Mouse (Mus musculus) yolk sac, embryonic 10.5 days (tissue): ENCODE measurements at regions not wholly inside any gene's neighbourhood (a gene's known extent, or its start where the extent isn't known, plus 50 kb on each side); places are given as distances from the start of the nearest gene placed in this dataset.
A peak's percentile ranks its signal among the peaks of the same experiment; 100 is the strongest.

Experiments
- DNase-seq: peaks from one replicate; pipeline ENCODE4 v3.0.0-alpha.2; 2017; ENCODE audit warnings: low spot score

- no peak for DNase-seq
These were observed 134.8 kb upstream of the Gm5129 start for GRCm38 (mm10) chr5:29870537-29870936.

- DNase-seq: no peak
These were observed 137.5 kb upstream of the Il6 start for GRCm38 (mm10) chr5:29875451-29875850.

- DNase-seq: no peak
These were observed 125.6 kb upstream of the Il6 start for GRCm38 (mm10) chr5:29887267-29887841.

DNA sequence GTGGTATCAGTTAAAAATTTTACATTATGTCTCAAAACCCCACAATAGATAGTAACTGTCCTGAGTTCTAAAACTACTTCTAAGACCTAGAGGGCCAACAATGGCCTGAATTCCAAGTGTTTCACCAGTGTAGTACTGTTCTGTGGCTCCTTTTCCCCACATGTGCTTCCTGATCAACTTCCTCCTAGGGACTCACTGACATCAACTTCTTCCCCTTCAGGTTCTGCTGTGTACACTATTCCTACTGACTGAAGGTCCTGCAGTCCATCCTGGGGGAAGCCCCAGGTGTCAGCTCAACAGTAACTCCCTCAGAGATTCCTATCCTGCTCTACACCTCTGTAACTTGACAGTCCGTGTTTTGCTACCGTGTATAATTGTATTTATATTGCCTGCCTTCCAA lies 120.6 kb upstream of the Il6 start:
- peak; percentile 2 for DNase-seq

- DNase-seq: no peak
These were observed 120.1 kb upstream of the Il6 start for GRCm38 (mm10) chr5:29892861-29893260.

DNA sequence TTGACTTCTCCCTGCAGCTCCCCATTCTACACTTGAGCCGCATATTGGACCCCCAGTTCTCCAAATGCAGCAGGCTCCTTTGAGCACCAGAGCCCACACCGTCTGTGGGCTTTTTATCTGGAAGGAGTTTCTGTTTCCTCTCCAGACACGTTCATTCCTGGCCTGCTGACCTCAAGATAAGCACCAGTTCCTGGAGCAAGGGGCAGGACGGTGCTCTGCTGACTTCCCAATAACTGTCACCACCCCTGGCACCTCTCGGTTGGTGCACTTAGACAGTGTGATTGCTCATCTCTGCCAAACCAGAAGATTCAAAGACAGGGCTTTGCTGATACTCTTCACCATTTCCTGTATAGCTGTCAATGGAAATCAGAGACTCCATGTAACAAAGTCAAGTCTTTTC lies 119.1 kb upstream of the Il6 start:
- DNase-seq: peak; percentile 49

- DNase-seq: peak; percentile 22
These were observed 118.0 kb upstream of the Il6 start for GRCm38 (mm10) chr5:29894606-29895595.

DNA sequence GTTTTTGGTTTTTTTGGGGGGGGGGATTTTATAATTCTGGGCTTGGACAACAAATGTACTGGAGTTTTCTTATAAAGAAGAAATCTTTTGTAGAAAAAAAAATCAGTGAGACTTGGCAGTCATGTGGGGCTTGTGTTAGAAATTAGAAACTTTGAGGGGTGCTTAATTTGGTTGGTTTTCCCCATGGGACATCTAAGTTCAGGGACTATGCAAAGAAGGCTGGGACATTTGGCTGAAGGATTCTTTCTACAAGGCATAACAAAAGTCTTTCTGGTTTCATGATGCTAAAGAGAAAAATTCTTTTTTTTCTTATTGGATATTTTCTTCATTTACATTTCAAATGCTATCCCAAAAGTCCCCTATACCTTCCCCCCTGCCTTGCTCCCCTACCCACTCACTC lies 115.3 kb upstream of the Il6 start:
- DNase-seq: no peak

- no peak for DNase-seq
These were observed 111.2 kb upstream of the Il6 start for GRCm38 (mm10) chr5:29901716-29902115.

DNA sequence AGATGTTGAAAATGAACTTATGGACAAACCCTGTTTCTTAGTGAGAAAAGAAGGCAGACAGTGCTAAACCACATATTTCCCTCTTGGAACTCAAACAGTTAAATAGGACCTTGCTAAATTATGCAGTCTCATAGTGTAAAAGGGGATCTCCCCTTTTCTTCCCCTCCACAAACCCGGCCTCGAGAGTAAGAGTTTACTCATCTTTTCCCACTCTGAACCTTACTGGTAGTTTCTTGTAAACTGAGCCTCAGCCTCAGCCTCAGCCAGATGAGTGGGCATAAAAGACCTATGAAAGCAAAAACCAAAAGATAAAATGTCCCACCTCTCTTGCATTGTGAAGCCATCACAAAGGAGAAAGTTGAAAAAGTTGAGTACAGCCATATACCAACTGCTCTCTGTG lies 92.6 kb upstream of the Il6 start:
- DNase-seq: no peak

DNA sequence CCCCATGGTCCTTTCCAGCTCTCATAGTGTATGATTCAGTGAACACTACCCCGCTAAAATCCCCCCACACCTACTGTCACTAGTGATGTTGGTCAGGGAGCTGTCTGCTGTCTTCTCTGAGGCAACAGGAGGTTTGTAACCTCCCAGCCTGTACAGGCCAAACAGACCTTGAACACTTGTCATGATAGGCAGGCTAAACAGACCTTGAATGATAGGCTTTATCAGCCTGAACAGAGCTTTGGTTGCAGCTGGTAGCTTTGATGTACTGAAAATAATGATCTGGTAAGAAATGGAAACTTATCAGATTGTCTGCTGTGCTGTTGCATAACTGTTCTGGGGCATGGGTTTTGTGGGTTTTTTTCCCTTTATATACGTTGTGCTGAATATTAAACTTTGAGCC lies 87.4 kb upstream of the Il6 start:
- no peak for DNase-seq

DNA sequence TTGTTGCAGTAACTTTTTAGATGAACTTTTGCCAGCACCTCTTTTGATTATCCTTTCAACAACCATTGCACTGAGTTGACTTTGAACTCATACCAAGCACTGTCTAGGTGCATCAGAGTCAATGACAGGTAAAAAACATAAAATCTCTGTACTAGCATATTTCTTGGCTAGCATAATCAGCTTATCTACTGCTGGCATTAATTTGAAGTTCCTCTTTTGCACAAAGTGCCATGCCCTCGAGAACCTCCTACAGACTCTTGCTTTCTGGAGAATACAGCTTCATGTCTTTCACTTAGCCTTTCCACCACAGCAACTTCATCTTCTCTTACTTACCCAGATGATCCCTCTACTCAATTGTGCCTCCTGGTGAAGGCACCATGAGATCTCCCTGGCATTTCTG lies 85.3 kb upstream of the Il6 start:
- no peak for DNase-seq

DNA sequence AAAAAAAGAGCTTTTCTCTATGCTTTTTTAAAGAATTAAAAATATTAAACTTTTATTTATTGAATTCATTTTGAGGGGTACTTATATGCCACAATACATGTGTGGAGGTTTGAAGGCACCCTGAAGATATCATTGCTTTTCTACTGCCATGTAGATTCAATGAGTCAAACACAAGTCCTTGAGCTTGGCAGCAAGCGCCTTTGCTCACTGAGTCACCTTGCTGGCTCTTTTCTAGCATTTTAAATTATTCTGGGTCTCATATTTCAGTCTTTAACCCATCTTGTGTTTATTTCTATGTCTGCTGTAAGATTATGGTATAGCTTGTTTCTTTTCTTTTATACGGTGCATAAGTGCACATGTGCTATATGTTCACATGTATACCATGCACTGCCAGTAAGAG lies 83.5 kb upstream of the Il6 start:
- DNase-seq: no peak

GRCm38 (mm10) chr5:29947225-29947624 lies 65.7 kb upstream of the Il6 start:
- no peak for DNase-seq

DNA sequence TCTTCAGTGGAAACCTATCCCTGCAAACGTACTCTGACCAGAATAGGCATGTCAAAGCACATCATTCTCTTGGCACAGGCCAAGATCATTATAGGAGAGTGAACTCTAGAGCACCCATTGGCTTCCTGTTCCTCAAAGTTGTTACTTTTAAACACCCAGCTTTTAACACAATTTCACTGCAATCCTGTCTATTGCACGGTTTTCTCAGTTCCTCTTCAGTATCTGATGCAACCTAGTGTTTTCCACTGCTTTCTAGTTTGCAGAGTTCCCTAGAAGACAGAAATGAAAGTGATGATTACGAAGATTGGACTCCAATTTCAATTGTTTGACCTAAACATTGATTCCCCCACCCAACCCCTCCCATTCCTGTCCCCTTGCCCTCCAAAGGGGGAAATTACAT lies 64.8 kb upstream of the Il6 start:
- DNase-seq: no peak

- DNase-seq: no peak
These were observed 62.3 kb upstream of the Il6 start for GRCm38 (mm10) chr5:29950456-29951170.

GRCm38 (mm10) chr5:29951381-29952350 lies 61.2 kb upstream of the Il6 start:
- DNase-seq: no peak
